Mouse (Mus musculus): ENCODE results near the gene Rbfox1.

DNA sequence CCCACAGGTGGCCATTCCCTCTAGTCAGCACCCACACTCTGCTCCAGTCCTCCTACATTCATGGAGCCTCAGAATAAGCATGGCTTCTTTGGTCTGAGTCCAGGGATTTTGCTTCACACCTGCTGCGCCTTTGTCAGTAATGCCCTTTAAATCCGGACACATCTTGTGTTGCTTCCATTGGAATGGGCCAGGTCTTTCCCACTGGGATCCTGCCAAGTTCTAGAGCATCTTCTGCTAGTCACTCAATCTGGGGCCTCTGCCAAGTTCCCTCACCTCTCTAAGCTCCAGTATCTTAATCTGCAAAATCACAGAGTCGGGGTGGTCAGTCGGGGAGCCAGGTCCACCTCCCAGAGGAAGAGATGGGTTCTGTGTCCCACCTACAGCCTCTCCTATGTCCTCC, 20.8 kb upstream of the Rbfox1 start:
- TF ChIP-seq POLR2A (IDR thresholded peaks at IDR 0.05; ENCODE audit: insufficient read depth, low read length): no peak
- TF ChIP-seq CTCF (IDR thresholded peaks at IDR 0.05; ENCODE audit: low read depth, low read length): no peak
- TF ChIP-seq EP300 (IDR thresholded peaks at IDR 0.05; ENCODE audit: insufficient read depth, low read depth, low read length): no peak
